Mouse (Mus musculus) heart, embryonic 14.5 days (tissue): ENCODE results near the gene Eml3. TPM values are rescaled to one million over a fixed set of nuclear protein-coding genes. Genes with fewer than 3 reads are reported as not detected.
A peak's percentile ranks its signal among the peaks of the same experiment; 100 is the strongest.

ENCODE experiments used
- ATAC-seq: fragments of 200-750 bp; cut with Nextera tagmentation; 2 replicates; pipeline ENCODE4 v1.8.0; 2017; ENCODE audit warnings: low read depth, moderate TSS enrichment; ENCODE audit not compliant: insufficient number of reproducible peaks, insufficient read depth, low FRiP score
- H3K27ac ChIP-seq, 2 experiments: fragments of 200-500 bp in 1 of 2; fragments of 300-500 bp in 1 of 2; sonication (generic) in 1 of 2; replicated peaks in 1 of 2; 2 replicates each; pipeline ENCODE4 v1.5.1; 2012 to 2014; ENCODE audit warnings: low read depth in 2 of 2, low read length in 2 of 2, control low read depth in 1 of 2, mild to moderate bottlenecking in 1 of 2, mixed read lengths in 1 of 2; ENCODE audit not compliant: control insufficient read depth in 1 of 2, insufficient read depth in 1 of 2
- H3K27me3 ChIP-seq: fragments of 300-500 bp; sonication (generic); 2 replicates; pipeline ENCODE4 v1.6.1; 2014; ENCODE audit warnings: mild to moderate bottlenecking, low read length, control low read depth; ENCODE audit not compliant: control insufficient read depth, insufficient read depth
- H3K36me3 ChIP-seq: fragments of 300-500 bp; sonication (generic); 2 replicates; pipeline ENCODE4 v1.6.1; 2014; ENCODE audit warnings: mild to moderate bottlenecking, control low read depth, low read length, mixed read lengths; ENCODE audit not compliant: control insufficient read depth, insufficient read depth
- H3K4me1 ChIP-seq, 2 experiments: fragments of 200-500 bp in 1 of 2; fragments of 300-500 bp in 1 of 2; sonication (generic) in 1 of 2; 2 replicates each; pipeline ENCODE4 v1.6.1; 2012 to 2014; ENCODE audit warnings: low read length in 2 of 2, control low read depth in 1 of 2, mixed read lengths in 1 of 2; ENCODE audit not compliant: control insufficient read depth in 2 of 2, insufficient read depth in 2 of 2
- H3K4me2 ChIP-seq: fragments of 300-500 bp; sonication (generic); 2 replicates; pipeline ENCODE4 v1.6.1; 2014; ENCODE audit warnings: mild to moderate bottlenecking, low read length
- H3K4me3 ChIP-seq, 2 experiments: fragments of 200-500 bp in 1 of 2; fragments of 300-500 bp in 1 of 2; sonication (generic) in 1 of 2; 2 replicates each; pipeline ENCODE4 v1.5.1; 2012 to 2014; ENCODE audit warnings: low read length in 2 of 2, mild to moderate bottlenecking in 2 of 2, control low read depth in 1 of 2, low read depth in 1 of 2, moderate library complexity in 1 of 2; ENCODE audit not compliant: control insufficient read depth in 1 of 2, insufficient read depth in 1 of 2
- H3K9ac ChIP-seq: fragments of 300-500 bp; sonication (generic); 2 replicates; pipeline ENCODE4 v1.6.1; 2014; ENCODE audit warnings: mild to moderate bottlenecking, low read length
- H3K9me3 ChIP-seq: fragments of 300-500 bp; sonication (generic); 2 replicates; pipeline ENCODE4 v1.6.1; 2016; ENCODE audit warnings: low read length, control low read depth; ENCODE audit not compliant: control insufficient read depth
- WGBS: fragments of 180-500 bp; shearing (Covaris S2); extraction: QIAGEN DNeasy Blood & Tissue Kit; methylation state at CpG from one replicate; pipeline ENCODE4 v1.1.7; 2014; 5-methylcytosine and 5-hydroxymethylcytosine counted together
- polyA plus RNA-seq: library from polyadenylated mRNA; unstranded; fragments of >200 nt; fragmentation: Nextera tagmentation; extraction: Ambion mirVana; gene quantifications from 2 replicates; pipeline ENCODE4 v1.2.1, GENCODE M21; 2014

Eml3 gene
- polyA plus RNA-seq, 1 experiment from 2014 or later = 9.0 TPM

GRCm38 (mm10) chr19:8954171-8954570 lies 24.8 kb downstream of the Eml3 start:
- H3K4me2 ChIP-seq = peak overlapping the region; percentile 82
- peak overlapping the region; percentile 72 for H3K9ac ChIP-seq
- H3K4me1 ChIP-seq = peaks cover 0 to 15% of the 10 kb centered on the region in 2 experiments; a peak in 1 of 4 replicates
- peaks cover 67% of the 10 kb centered on the region for H3K36me3 ChIP-seq
- H3K4me3 ChIP-seq = peak overlapping the region; percentile 65 to 71
- no peak for ATAC-seq
- WGBS = 8% methylated on average over 9 of the region's 9 CpGs
- H3K9me3 ChIP-seq = no peaks in the 10 kb centered on the region
- H3K27me3 ChIP-seq = no peaks in the 10 kb centered on the region
- peak overlapping the region; percentile 54 to 60; a peak in 2 of 4 replicates for H3K27ac ChIP-seq

- no peak for ATAC-seq
- no peaks in the 10 kb centered on the region for H3K27me3 ChIP-seq
- no peak overlapping the region for H3K9ac ChIP-seq
- no peak overlapping the region for H3K4me3 ChIP-seq
- no peaks in the 10 kb centered on the region for H3K9me3 ChIP-seq
- H3K36me3 ChIP-seq = peaks cover 84% of the 10 kb centered on the region
- peaks cover 5 to 6% of the 10 kb centered on the region in 2 experiments for H3K4me1 ChIP-seq
- no peak overlapping the region for H3K4me2 ChIP-seq
- 90% methylated on average over 2 of the region's 2 CpGs for WGBS
- H3K27ac ChIP-seq = no peak overlapping the region
Measured at GRCm38 (mm10) chr19:8962256-8962655, 32.9 kb downstream of the Eml3 start.

GRCm38 (mm10) chr19:8965075-8965474 lies 35.7 kb downstream of the Eml3 start:
- H3K4me3 ChIP-seq = no peak overlapping the region
- WGBS = 82% methylated on average over 11 of the region's 11 CpGs
- H3K27ac ChIP-seq = peak overlapping the region in 1 of 2 experiments; percentile 92; a peak in 2 of 4 replicates
- H3K27me3 ChIP-seq = no peaks in the 10 kb centered on the region
- no peaks in the 10 kb centered on the region for H3K9me3 ChIP-seq
- no peak overlapping the region for H3K9ac ChIP-seq
- H3K4me2 ChIP-seq = no peak overlapping the region
- peaks cover 6 to 14% of the 10 kb centered on the region in 2 experiments for H3K4me1 ChIP-seq
- peaks cover 80% of the 10 kb centered on the region for H3K36me3 ChIP-seq
- no peak for ATAC-seq

GRCm38 (mm10) chr19:8965771-8966170 lies 36.4 kb downstream of the Eml3 start:
- peak overlapping the region in 1 of 2 experiments; percentile 77; a peak in 2 of 4 replicates for H3K4me3 ChIP-seq
- H3K4me1 ChIP-seq = peaks cover 6 to 14% of the 10 kb centered on the region in 2 experiments
- no peaks in the 10 kb centered on the region for H3K9me3 ChIP-seq
- ATAC-seq = no peak
- peak overlapping the region; percentile 81 for H3K4me2 ChIP-seq
- peak overlapping the region; percentile 92 to 96 for H3K27ac ChIP-seq
- H3K9ac ChIP-seq = peak overlapping the region; percentile 77
- no peaks in the 10 kb centered on the region for H3K27me3 ChIP-seq
- H3K36me3 ChIP-seq = peaks cover 80% of the 10 kb centered on the region
- WGBS = 69% methylated on average over 8 of the region's 8 CpGs

- Histone ChIP-seq H3K27ac (peak overlapping the region; percentile 92 to 96), H3K36me3 (peaks cover 80% of the 10 kb centered on the region), H3K4me2 (peak overlapping the region; percentile 81), H3K27me3 (no peaks in the 10 kb centered on the region), H3K4me3 (peak overlapping the region; percentile 71 to 77), H3K9ac (peak overlapping the region; percentile 77), H3K9me3 (no peaks in the 10 kb centered on the region), H3K4me1 (peaks cover 6 to 14% of the 10 kb centered on the region in 2 experiments)
- no peak for ATAC-seq
- 31% methylated on average over 5 of the region's 5 CpGs for WGBS
Measured at GRCm38 (mm10) chr19:8966198-8966589, 36.8 kb downstream of the Eml3 start.

GRCm38 (mm10) chr19:8966590-8967372 lies 37.4 kb downstream of the Eml3 start, which contains the start of gene Eef1g:
Eef1g (plus strand) TSS chr19:8967041.
- Histone ChIP-seq H3K27me3 (no peaks in the 10 kb centered on the region), H3K4me1 (peaks cover 6 to 14% of the 10 kb centered on the region in 2 experiments), H3K4me2 (peak within 1 kb of the TSS; percentile 84), H3K9ac (peak within 1 kb of the TSS; percentile 95), H3K36me3 (peaks cover 80% of the 10 kb centered on the region), H3K27ac (peak within 1 kb of the TSS; percentile 92 to 96), H3K4me3 (peak within 1 kb of the TSS; percentile 77 to 80), H3K9me3 (no peaks in the 10 kb centered on the region)
- ATAC-seq = peak; percentile 100
- under 1% methylated on average over 52 of the region's 52 CpGs for WGBS

- H3K27me3 ChIP-seq = no peaks in the 10 kb centered on the region
- peak overlapping the region; percentile 84 for H3K4me2 ChIP-seq
- H3K9ac ChIP-seq = peak overlapping the region; percentile 95
- peaks cover 6 to 14% of the 10 kb centered on the region in 2 experiments for H3K4me1 ChIP-seq
- H3K4me3 ChIP-seq = peak overlapping the region; percentile 77 to 80
- H3K36me3 ChIP-seq = peaks cover 80% of the 10 kb centered on the region
- no peaks in the 10 kb centered on the region for H3K9me3 ChIP-seq
- 0% methylated on average over 8 of the region's 8 CpGs for WGBS
- ATAC-seq = no peak
- H3K27ac ChIP-seq = peak overlapping the region; percentile 70 to 76
Measured at GRCm38 (mm10) chr19:8967373-8967743, 38.0 kb downstream of the Eml3 start.
